Mouse (Mus musculus) macrophage (primary cell): ENCODE results near the gene Klrg2. TPM values are rescaled to one million over a fixed set of nuclear protein-coding genes. Genes with fewer than 3 reads are reported as not detected.

Experiments used
- H3K27ac ChIP-seq: fragments of 350-480 bp; formaldehyde crosslinking; 2 replicates; pipeline ENCODE4 v1.9.0; 2021
- H3K36me3 ChIP-seq: fragments of 350-480 bp; formaldehyde crosslinking; 2 replicates; pipeline ENCODE4 v1.9.0; 2021; ENCODE audit errors: inconsistent target
- H3K4me3 ChIP-seq: fragments of 350-480 bp; formaldehyde crosslinking; 2 replicates; pipeline ENCODE4 v1.9.0; 2021; ENCODE audit errors: inconsistent target
- H3K79me2 ChIP-seq: fragments of 350-480 bp; formaldehyde crosslinking; 2 replicates; pipeline ENCODE4 v1.9.0; 2021; ENCODE audit errors: inconsistent target
- WGBS: methylation state at CpG from one replicate; pipeline ENCODE4 v1.1.7; 2026; ENCODE audit warnings: inconsistent platforms; ENCODE audit not compliant: missing documents; 5-methylcytosine and 5-hydroxymethylcytosine counted together
- polyA plus RNA-seq: library from polyadenylated mRNA; stranded (reverse); fragments of 250-400 nt; gene quantifications from 3 replicates; pipeline ENCODE4 v1.2.4, GENCODE M21; 2018; ENCODE audit warnings: inconsistent platforms

The Klrg2 gene
- polyA plus RNA-seq, 1 experiment from 2014 or later = 0.20 TPM

- WGBS = 86% methylated on average over 5 of the region's 5 CpGs
- H3K79me2 ChIP-seq = no peaks in the 10 kb centered on the region
Measured at GRCm38 (mm10) chr6:38642593-38642992, 5.6 kb upstream of the Klrg2 start.

DNA sequence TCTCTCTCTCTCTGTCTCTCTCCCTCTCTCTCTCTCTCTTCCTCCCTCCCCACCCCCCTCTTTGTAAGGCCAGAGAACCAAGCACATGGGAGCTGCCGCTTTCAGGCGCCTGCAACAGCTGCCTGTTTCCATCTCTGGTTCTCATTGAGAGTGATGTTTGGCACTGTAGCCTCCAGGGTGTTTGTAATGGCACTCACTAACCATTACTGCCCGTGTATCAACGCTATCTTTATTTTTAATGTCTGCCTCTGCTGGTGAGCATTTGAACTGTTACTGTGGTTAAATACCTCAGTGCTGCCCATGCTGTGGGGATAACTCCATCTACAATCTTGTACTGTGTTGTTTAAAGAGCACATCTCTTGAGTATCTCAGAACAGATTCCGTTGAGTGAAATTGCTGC lies 4.6 kb upstream of the Klrg2 start:
- Histone ChIP-seq H3K36me3 (no peaks in the 10 kb centered on the region), H3K27ac (no peak overlapping the region), H3K4me3 (no peak overlapping the region), H3K79me2 (no peaks in the 10 kb centered on the region)
- 10% methylated on average over 5 of the region's 5 CpGs for WGBS

More at GRCm38 (mm10) chr6:38642593-38642992, 5.6 kb upstream of the Klrg2 start:
- Histone ChIP-seq H3K4me3 (no peak overlapping the region), H3K36me3 (no peaks in the 10 kb centered on the region), H3K27ac (no peak overlapping the region)

GRCm38 (mm10) chr6:38641228-38641627 lies 4.2 kb upstream of the Klrg2 start:
- Histone ChIP-seq H3K79me2 (no peaks in the 10 kb centered on the region), H3K4me3 (no peak overlapping the region), H3K36me3 (no peaks in the 10 kb centered on the region), H3K27ac (no peak overlapping the region)
- WGBS = 5% methylated on average over 5 of the region's 5 CpGs

DNA sequence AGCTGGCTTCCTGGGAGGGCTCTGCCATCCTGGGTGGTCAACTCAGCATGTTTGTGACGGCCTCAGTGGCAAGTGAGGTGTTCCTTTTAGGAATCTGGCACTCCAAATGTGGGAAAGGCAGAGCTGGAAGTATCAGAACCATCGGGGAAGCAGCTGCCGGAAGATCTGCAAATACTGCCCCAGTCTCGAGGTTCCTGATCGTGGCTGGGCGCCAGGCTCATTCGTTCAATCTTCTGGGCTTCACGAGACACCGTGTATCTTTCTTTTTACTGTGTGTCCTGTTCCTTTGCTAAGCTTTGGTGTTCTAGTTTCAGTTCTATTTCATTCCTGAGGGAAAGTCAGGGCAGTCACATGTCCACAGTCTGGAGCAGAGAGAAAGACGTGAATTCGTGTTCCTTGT lies 3.4 kb upstream of the Klrg2 start:
- Histone ChIP-seq H3K36me3 (no peaks in the 10 kb centered on the region), H3K27ac (no peak overlapping the region), H3K79me2 (no peaks in the 10 kb centered on the region), H3K4me3 (no peak overlapping the region)
- WGBS = 33% methylated on average over 11 of the region's 11 CpGs

DNA sequence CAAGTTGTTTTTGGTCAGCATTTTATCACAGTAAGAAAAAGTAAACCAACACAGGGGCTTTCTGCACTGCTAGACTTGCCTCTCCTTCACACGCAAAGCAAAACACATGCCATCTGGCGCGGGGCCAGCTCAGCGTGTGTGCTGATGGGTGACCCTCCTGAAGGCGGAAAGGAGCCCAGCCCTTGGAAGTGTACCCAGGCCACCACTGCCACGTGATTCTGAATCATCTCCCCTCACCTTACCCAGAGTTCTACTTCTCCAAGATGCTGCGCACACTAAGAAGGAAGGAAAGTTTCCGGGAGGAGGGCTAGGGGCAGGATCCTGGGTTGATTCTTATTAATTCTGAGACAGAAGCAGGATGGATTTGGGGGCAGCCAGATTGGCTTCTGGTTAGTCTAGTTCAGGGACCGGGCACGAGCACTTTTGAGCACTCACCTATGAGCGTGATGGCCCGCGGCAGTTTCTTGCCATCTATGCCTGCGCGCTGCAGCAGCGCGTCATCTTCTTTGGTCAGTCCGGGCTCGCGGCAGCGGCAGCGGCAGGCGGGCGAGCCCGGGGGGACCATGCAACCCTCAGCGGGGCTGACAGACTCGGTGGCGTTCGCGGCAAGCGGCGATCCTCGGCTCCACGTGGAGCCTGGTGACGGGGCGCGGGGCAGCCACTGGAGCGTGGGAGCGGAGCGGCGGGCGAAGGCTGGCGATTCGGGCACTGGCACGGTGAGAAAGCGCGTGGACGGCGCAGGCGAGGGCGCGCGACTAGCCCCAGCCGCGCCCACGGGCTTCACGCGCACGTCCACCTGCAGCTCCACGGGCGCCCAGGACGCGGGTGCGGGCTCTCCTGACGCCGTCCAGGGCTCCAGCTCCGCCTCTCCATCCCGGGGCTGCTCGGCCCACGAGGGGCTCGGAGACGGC lies 846 bp downstream of the Klrg2 start:
- Histone ChIP-seq H3K79me2 (no peaks in the 10 kb centered on the region), H3K27ac (no peak overlapping the region), H3K36me3 (no peaks in the 10 kb centered on the region), H3K4me3 (no peak overlapping the region)
- 1% methylated on average over 71 of the region's 72 CpGs for WGBS

GRCm38 (mm10) chr6:38634461-38634860 lies 2.6 kb downstream of the Klrg2 start:
- Histone ChIP-seq H3K4me3 (no peak overlapping the region), H3K79me2 (no peaks in the 10 kb centered on the region), H3K27ac (no peak overlapping the region), H3K36me3 (no peaks in the 10 kb centered on the region)
- WGBS = 81% methylated on average over 8 of the region's 8 CpGs

- 100% methylated on average over 2 of the region's 2 CpGs for WGBS
- H3K79me2 ChIP-seq = no peaks in the 10 kb centered on the region
Measured at GRCm38 (mm10) chr6:38632826-38633225, 4.2 kb downstream of the Klrg2 start.

GRCm38 (mm10) chr6:38629556-38629955 lies 7.5 kb downstream of the Klrg2 start:
- Histone ChIP-seq H3K36me3 (no peaks in the 10 kb centered on the region), H3K27ac (no peak overlapping the region), H3K4me3 (no peak overlapping the region), H3K79me2 (no peaks in the 10 kb centered on the region)
- 100% methylated on average over 1 of the region's 1 CpGs for WGBS

More at GRCm38 (mm10) chr6:38632826-38633225, 4.2 kb downstream of the Klrg2 start:
- no peaks in the 10 kb centered on the region for H3K36me3 ChIP-seq
- no peak overlapping the region for H3K27ac ChIP-seq
- no peak overlapping the region for H3K4me3 ChIP-seq

GRCm38 (mm10) chr6:38627486-38627885 lies 9.6 kb downstream of the Klrg2 start:
- no peaks in the 10 kb centered on the region for H3K79me2 ChIP-seq
- no peak overlapping the region for H3K27ac ChIP-seq
- no peaks in the 10 kb centered on the region for H3K36me3 ChIP-seq
- 94% methylated on average over 4 of the region's 4 CpGs for WGBS
- no peak overlapping the region for H3K4me3 ChIP-seq

DNA sequence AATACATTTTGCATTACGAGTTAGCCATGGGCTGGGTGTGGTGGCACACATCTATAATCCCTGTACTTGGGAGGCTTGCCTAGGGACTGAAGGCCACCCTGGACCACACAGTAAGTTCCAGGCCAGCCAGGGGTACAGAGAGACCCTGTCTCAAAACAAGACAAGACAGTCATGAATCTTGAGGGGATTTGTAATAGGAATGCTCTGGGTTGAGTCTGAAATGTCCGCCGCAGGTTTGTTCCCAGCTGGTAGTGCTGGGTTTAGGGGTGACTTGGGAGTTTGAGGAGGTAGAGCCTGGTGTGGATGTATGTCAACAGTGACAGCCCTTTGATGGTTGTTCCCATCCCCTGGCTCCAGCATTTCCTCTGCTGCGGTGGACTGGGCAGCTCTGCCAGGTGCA lies 10.0 kb downstream of the Klrg2 start:
- Histone ChIP-seq H3K27ac (no peak overlapping the region), H3K79me2 (no peaks in the 10 kb centered on the region), H3K36me3 (no peaks in the 10 kb centered on the region; the same call in 1 of the 2 replicates), H3K4me3 (no peak overlapping the region)
- 91% methylated on average over 4 of the region's 4 CpGs for WGBS

DNA sequence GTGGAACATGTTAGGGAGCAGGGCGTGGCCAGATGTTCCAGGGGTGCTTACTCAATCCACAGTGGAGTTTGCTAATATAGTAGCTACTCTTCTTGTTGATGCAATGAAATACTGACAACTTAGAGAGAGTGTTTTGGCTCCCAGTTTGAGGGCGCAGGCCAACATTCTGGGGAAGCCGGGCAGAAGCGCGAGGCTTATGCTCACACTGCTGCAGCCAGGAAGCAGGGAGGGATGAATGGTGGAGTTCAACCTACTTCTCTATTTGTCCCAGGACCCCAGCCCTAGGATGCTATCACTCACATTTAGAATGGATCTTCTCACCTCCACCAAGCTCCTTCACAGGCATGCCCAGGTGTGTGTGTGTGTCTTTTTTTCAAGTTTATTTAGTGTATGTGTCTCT lies 11.0 kb downstream of the Klrg2 start:
- 97% methylated on average over 5 of the region's 5 CpGs for WGBS
- no peak overlapping the region for H3K27ac ChIP-seq
- no peaks in the 10 kb centered on the region; the same call in 1 of the 2 replicates for H3K36me3 ChIP-seq
- H3K79me2 ChIP-seq = no peaks in the 10 kb centered on the region
- no peak overlapping the region for H3K4me3 ChIP-seq

DNA sequence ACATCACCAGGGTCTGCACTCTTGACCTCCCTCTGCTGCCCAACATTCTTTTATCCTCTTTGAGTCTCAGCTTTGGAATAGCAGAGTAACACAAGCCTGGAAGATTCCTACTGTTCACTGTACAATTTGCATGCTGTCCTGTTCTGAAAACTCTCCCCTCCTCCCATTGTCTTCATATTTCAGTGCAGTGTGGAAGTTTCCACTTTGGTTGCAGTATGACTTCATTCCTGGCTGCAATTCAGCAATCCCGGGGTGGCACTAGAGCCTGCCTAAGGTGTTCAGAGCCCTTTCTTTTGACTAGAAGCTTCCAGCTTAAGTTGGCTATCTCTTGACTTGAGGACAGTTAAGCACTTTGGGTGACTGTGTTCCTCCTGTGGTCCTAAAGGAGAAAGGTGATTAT lies 12.6 kb downstream of the Klrg2 start:
- H3K27ac ChIP-seq = no peak overlapping the region
- peaks cover 6% of the 10 kb centered on the region for H3K36me3 ChIP-seq
- H3K79me2 ChIP-seq = no peaks in the 10 kb centered on the region
- 46% methylated on average over 1 of the region's 1 CpGs for WGBS
- H3K4me3 ChIP-seq = no peak overlapping the region

DNA sequence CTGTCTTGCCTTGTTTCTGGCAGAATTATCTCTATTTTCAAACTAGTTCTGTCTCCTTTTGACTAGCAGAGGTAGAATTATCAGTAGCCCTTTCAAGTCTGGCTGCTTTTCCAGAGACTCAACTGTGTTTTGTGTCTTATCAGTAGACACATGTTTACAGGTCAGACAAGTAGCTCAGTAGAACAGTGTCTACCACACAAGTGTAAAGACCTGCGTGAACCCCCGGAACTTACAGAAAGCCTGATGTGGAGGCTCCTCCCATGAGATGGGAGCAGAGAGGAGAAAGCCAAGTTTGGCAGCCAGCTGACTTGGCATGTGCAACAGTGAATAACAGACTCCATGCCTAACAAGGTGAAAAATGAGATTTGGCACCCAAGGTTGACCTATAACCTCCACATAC lies 13.6 kb downstream of the Klrg2 start:
- whole genome bisulfite sequencing = 89% methylated on average over 2 of the region's 2 CpGs
- H3K4me3 ChIP-seq = no peak overlapping the region
- no peak overlapping the region for H3K27ac ChIP-seq
- peaks cover 11% of the 10 kb centered on the region for H3K36me3 ChIP-seq
- H3K79me2 ChIP-seq = no peaks in the 10 kb centered on the region

- Histone ChIP-seq H3K36me3 (peaks cover 19% of the 10 kb centered on the region), H3K27ac (no peak overlapping the region), H3K79me2 (no peaks in the 10 kb centered on the region), H3K4me3 (no peak overlapping the region)
- WGBS = 90% methylated on average over 1 of the region's 1 CpGs
Measured at GRCm38 (mm10) chr6:38622406-38622805, 14.6 kb downstream of the Klrg2 start.

DNA sequence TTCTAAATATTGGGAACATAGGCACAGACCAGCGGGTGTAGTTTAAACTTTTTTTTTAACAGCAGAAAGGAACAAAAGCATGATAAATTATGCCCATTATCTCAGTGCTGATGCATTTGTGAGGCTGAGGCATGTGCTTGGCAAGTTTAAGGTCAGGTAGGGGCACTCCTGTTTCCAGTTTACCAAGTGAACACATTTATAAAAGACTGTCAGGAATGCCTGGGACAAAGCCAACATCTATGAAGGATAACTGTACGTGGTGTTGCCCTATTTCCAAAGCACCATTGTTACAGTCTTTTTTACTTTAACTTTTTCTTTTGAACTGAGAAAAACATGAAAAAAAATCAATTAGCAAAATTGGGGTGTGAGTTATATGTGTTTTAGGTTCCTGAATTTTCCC lies 27.1 kb downstream of the Klrg2 start:
- Histone ChIP-seq H3K36me3 (peaks cover 16% of the 10 kb centered on the region; the same call in 1 of the 2 replicates), H3K4me3 (no peak overlapping the region), H3K79me2 (no peaks in the 10 kb centered on the region), H3K27ac (no peak overlapping the region)
- 96% methylated on average over 2 of the region's 2 CpGs for WGBS
